Mouse (Mus musculus): ENCODE results near the gene Acot12.

DNA sequence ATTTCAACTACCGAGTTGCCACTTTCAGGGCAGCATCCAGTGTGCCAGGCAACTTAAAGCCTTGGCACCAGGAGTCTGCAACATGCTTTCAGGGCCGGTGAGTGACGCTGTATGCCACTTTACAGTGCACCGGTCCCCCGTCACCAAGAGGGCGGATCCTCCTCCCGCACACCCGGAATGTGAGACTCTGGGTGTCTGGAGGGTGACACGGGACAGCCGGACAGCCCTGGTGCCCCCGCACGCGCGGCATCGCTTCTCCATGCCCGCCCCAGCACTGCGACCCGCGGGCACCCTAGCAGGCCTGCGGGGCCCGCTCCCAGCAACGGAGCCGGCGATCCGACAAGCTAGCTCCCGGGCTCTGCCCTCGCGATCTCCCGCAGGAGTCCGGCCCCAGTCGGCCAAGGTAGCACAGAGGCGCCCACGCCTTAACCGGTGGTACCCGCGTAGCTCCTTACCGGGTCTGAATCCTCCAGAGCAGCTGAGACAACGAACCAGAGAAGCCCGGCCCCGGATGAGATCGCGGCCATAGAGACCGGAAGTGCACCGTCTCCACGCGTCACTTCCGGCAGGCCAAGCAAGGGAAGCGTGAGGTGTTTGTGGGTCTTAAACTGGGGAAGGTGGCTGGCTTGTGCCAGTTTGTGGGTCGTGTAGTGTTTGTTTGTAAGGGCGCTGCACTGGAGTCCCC lies 66.0 kb downstream of the Acot12 start, which contains the start of gene Zcchc9:
- TF ChIP-seq CTCF (conservative IDR thresholded peaks at IDR 0.05; ENCODE audit: insufficient read depth, insufficient read length, low read depth, low read length) (peak; percentile 38; the same call in 1 of the 2 replicates), POLR2A (IDR thresholded peaks at IDR 0.05; ENCODE audit: low read depth, low read length) (peak; percentile 85)
